8 mouse cellular contexts compared by ENCODE assay signal in the genomic region with DNA sequence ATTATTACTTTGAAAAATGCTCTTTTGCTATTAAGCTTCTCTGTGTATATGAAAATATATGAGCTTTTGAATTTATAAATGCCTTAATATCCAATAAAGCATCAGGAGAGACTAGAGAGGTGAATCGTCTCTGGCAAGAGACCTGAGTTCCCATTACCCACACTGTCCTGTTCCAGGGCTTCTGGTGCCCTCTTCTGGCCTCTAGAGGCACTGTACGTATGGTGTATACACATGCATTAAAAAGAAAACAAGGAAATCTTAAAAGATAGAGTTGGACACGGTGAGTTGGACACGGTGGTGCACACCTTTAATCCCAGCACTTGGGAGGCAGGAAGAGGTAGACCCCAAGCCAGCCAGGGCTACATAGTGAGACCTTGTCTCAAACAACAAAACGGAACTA. TPM values are rescaled to one million over a fixed set of nuclear protein-coding genes. Genes with fewer than 3 reads are reported as not detected.
DNase-seq lines count a peak whose midpoint lies in the region; ATAC-seq and TF ChIP-seq lines count a peak whose summit lies in the region.

No protein-coding gene starts in this region.

- peak; percentile 84 to 86 for TF ChIP-seq CTCF in CH12.LX (conservative IDR thresholded peaks at IDR 0.05 in 1 of 2, IDR thresholded peaks at IDR 0.05 in 1 of 2; ENCODE audit: low read depth in 2 of 2, low read length in 2 of 2)
- peak; percentile 69; the same call in 1 of the 2 replicates for TF ChIP-seq CTCF in spleen, adult 2 months (IDR thresholded peaks at IDR 0.05; ENCODE audit: extremely low read depth, insufficient read depth, insufficient read length, insufficient replicate concordance)

- ATAC-seq in megakaryocyte-erythroid progenitor cell, adult 5-6 weeks (replicated peaks; ENCODE audit: low FRiP score, low TSS enrichment, poor library complexity, severe bottlenecking), result peak; percentile 93

- H3K4me3 ChIP-seq in CH12.LX (replicated peaks in 1 of 3; ENCODE audit: low read depth in 2 of 3, low read length in 2 of 3, poor library complexity in 1 of 3), result no peak overlapping the region
- no peak overlapping the region for H3K4me3 ChIP-seq in spleen, adult 2 months (ENCODE audit: extremely low read depth, insufficient read depth, insufficient read length)

- no peaks in the 10 kb centered on the region for H3K9me3 ChIP-seq in CH12.LX (replicated peaks; ENCODE audit: low read length)

- 21% methylated on average over 5 of the region's 5 CpGs for WGBS in spleen, adult 2 months

- TF ChIP-seq EP300 in CH12.LX (IDR thresholded peaks at IDR 0.05; ENCODE audit: low read length), result no peak

- DNase-seq in cerebellum, postnatal 36 days, result peak; percentile 48 to 51
- no peak for DNase-seq in cerebellum, adult 9-11 months
- peak; percentile 75 for DNase-seq in CH12.LX (ENCODE audit: extremely low read depth)
- peak; percentile 58 for DNase-seq in c-Kit-positive CD71-negative TER-119-negative erythroid progenitor cells, embryonic 14.5 days (ENCODE audit: low read depth)
- peak; percentile 24 for DNase-seq in gastrocnemius, postnatal 10 days
- peak; percentile 75 to 87 for DNase-seq in kidney, postnatal 36 days
- DNase-seq in spleen, adult 2 months (ENCODE audit: low read depth in 1 of 2, low spot score in 2 of 2), result peak; percentile 28 to 67

- no peak overlapping the region for H3K27ac ChIP-seq in CH12.LX (ENCODE audit: insufficient read depth, low read depth)
- no peak overlapping the region for H3K27ac ChIP-seq in spleen, adult 2 months (ENCODE audit: insufficient read depth, low read length)

- in situ Hi-C loops in CH12.LX (cut with MboI; ENCODE audit: low pct_ligation_motif_present, low pct_unique_long_range_greater_than_20kb, low sequenced_read_pairs), result loop anchor here (5.0 kb wide), 1 partner anchor 213 kb away; no protein-coding TSS in a partner anchor

- no peak overlapping the region for H3K4me2 ChIP-seq in CH12.LX (ENCODE audit: insufficient read depth, low read depth, poor library complexity, severe bottlenecking)

- TF ChIP-seq POLR2A in CH12.LX (IDR thresholded peaks at IDR 0.05; ENCODE audit: low read depth, low read length), result no peak
- TF ChIP-seq POLR2A in spleen, adult 2 months (IDR thresholded peaks at IDR 0.05; ENCODE audit: low read depth, low read length), result no peak

- peak; percentile 87 for TF ChIP-seq RAD21 in CH12.LX (IDR thresholded peaks at IDR 0.05; ENCODE audit: low read depth, low read length)

- H3K79me2 ChIP-seq in CH12.LX (replicated peaks; ENCODE audit: control insufficient read depth, extremely low read depth, insufficient read depth, poor library complexity, severe bottlenecking), result no peaks in the 10 kb centered on the region

- dilution Hi-C loops in CH12.LX (cut with MboI; ENCODE audit: extremely low pct_ligation_motif_present, extremely low pct_unique_long_range_greater_than_20kb, low sequenced_read_pairs), result no loop called here

- H3K27me3 ChIP-seq in CH12.LX (replicated peaks), result no peaks in the 10 kb centered on the region
- H3K27me3 ChIP-seq in spleen, adult 2 months (ENCODE audit: control insufficient read depth, insufficient read depth, low read length), result no peaks in the 10 kb centered on the region

- no peaks in the 10 kb centered on the region for H3K36me3 ChIP-seq in CH12.LX (replicated peaks in 1 of 2; ENCODE audit: control insufficient read depth in 1 of 2, insufficient read depth in 1 of 2, low read length in 1 of 2)
- no peaks in the 10 kb centered on the region for H3K36me3 ChIP-seq in spleen, adult 2 months (ENCODE audit: control insufficient read depth, insufficient read depth, low read length)

- no peak overlapping the region for H3K9ac ChIP-seq in CH12.LX (ENCODE audit: insufficient read depth, low read depth)

- peaks cover 2 to 4% of the 10 kb centered on the region in 2 experiments; a peak in 3 of 4 replicates for H3K4me1 ChIP-seq in CH12.LX (ENCODE audit: control insufficient read depth in 1 of 2, insufficient read depth in 2 of 2)
- no peaks in the 10 kb centered on the region for H3K4me1 ChIP-seq in spleen, adult 2 months (ENCODE audit: control insufficient read depth, insufficient read depth, insufficient read length)

TF ChIP-seq in CH12.LX, 34 proteins besides CTCF, POLR2A, EP300 and RAD21:
- TF ChIP-seq PAX5 (IDR thresholded peaks at IDR 0.05; ENCODE audit: low read length) (no peak), SMC3 (IDR thresholded peaks at IDR 0.05; ENCODE audit: low read depth, low read length) (peak; percentile 64), MYC (IDR thresholded peaks at IDR 0.05; ENCODE audit: low read depth, low read length) (0 out of 2 replicates have a peak, but pooled peaks have one; percentile 38)

RNA-seq across cellular contexts. Expression of a gene that starts 11.1 kb away (rescaled TPM):
- 45.2 and 49.6 TPM in 2 replicates for total RNA-seq in CH12.LX (2012; rRNA removed)
- 67.5 and 81.5 TPM in 2 replicates for total RNA-seq in CH12.LX (2014; rRNA removed)
- polyA plus RNA-seq in CH12.LX (2012; ENCODE audit: insufficient read length, low read depth), result 53.4 and 55.7 TPM in 2 replicates
- total RNA-seq in gastrocnemius, postnatal 10 days (2021), result 100 to 1,000 TPM; 196 to 235 TPM
- total RNA-seq in megakaryocyte-erythroid progenitor cell, adult 5-6 weeks (2014; fragmentation: Nextera tagmentation), result 41.0 and 51.5 TPM in 2 replicates
- 52.4 and 68.9 TPM in 2 replicates for total RNA-seq in megakaryocyte-erythroid progenitor cell, adult 5-6 weeks (2017)
- polyA plus RNA-seq in spleen, adult 2 months (2012; rRNA removed), result 4.9 and 5.2 TPM in 2 replicates

RNA-seq across cellular contexts. Expression of a gene that starts 53.4 kb away (rescaled TPM):
- total RNA-seq in CH12.LX (2012; rRNA removed) (9.6 and 10.0 TPM in 2 replicates), CH12.LX (2014; rRNA removed) (13.5 and 13.7 TPM in 2 replicates)
- polyA plus RNA-seq in CH12.LX (2012; ENCODE audit: insufficient read length, low read depth), result 36.7 and 38.4 TPM in 2 replicates
- 10 to 100 TPM; 12.2 to 16.0 TPM for total RNA-seq in gastrocnemius, postnatal 10 days (2021)
- total RNA-seq in megakaryocyte-erythroid progenitor cell, adult 5-6 weeks (2014; fragmentation: Nextera tagmentation), result 21.6 and 27.6 TPM in 2 replicates
- total RNA-seq in megakaryocyte-erythroid progenitor cell, adult 5-6 weeks (2017), result 46.2 and 51.8 TPM in 2 replicates
- polyA plus RNA-seq in spleen, adult 2 months (2012; rRNA removed), result 4.0 and 4.4 TPM in 2 replicates

RNA-seq across cellular contexts. Expression of a gene that starts 53.6 kb away (rescaled TPM):
- total RNA-seq in CH12.LX (2012; rRNA removed) (1.8 and 2.4 TPM in 2 replicates), CH12.LX (2014; rRNA removed) (4.8 and 5.5 TPM in 2 replicates)
- 2.8 and 3.2 TPM in 2 replicates for polyA plus RNA-seq in CH12.LX (2012; ENCODE audit: insufficient read length, low read depth)
- under 1 TPM; 0.27 to 0.42 TPM for total RNA-seq in gastrocnemius, postnatal 10 days (2021)
- 3.5 and 3.8 TPM in 2 replicates for total RNA-seq in megakaryocyte-erythroid progenitor cell, adult 5-6 weeks (2014; fragmentation: Nextera tagmentation)
- total RNA-seq in megakaryocyte-erythroid progenitor cell, adult 5-6 weeks (2017), result 10.4 TPM in 1 of 2 replicates, not detected in the other
- polyA plus RNA-seq in spleen, adult 2 months (2012; rRNA removed), result 0.07 and 0.18 TPM in 2 replicates
